Mouse (Mus musculus) liver, postnatal 0 days (tissue): ENCODE data around the gene Sephs1.

Source experiments
- CTCF ChIP-seq: sonication (generic); IDR thresholded peaks from 2 replicates; pipeline ENCODE4 v1.5.1; 2016; ENCODE audit warnings: antibody characterized with exemption, low read depth
- EP300 ChIP-seq: IDR thresholded peaks from 2 replicates; pipeline ENCODE4 v1.6.1; 2016; ENCODE audit warnings: antibody characterized with exemption, low read depth, mild to moderate bottlenecking

GRCm38 (mm10) chr2:4917326-4918021, 36.1 kb downstream of the Sephs1 start:
- peak; percentile 87 for TF ChIP-seq CTCF
- no peak; the same call in 1 of the 2 replicates for TF ChIP-seq EP300
